ENCODE assay signal across 11 mouse cellular contexts in genomic region chr17:73034420-73034819, GRCm38 (mm10).
DNase-seq lines count a peak whose midpoint lies in the region; ATAC-seq and TF ChIP-seq lines count a peak whose summit lies in the region.
"Had no signal": no experiment of that assay in that cellular context is flagged by ENCODE, and none has a peak within 500 bp of the region (broad histone marks: within the 10 kb centered on the region; RNA-seq: fewer than 3 reads in every experiment).

No protein-coding gene starts in this region.

- H3K4me1 ChIP-seq in kidney, adult 2 months (ENCODE audit: control insufficient read depth, insufficient read depth, low read length): peaks cover 13% of the 10 kb centered on the region
- H3K4me1 ChIP-seq in bone marrow macrophage, adult 2 months (ENCODE audit: control insufficient read depth, insufficient read depth, low read length): peaks cover 21% of the 10 kb centered on the region
- H3K4me1 ChIP-seq in forebrain, embryonic 10.5 days: peaks cover 15% of the 10 kb centered on the region
- no peaks in the 10 kb centered on the region for H3K4me1 ChIP-seq in midbrain, embryonic 13.5 days (replicated peaks)

- H3K9ac ChIP-seq in midbrain, embryonic 13.5 days (replicated peaks): no peak overlapping the region
- H3K9ac ChIP-seq: embryonic facial prominence, embryonic 15.5 days; neural tube, embryonic 13.5 days had no signal

- WGBS in kidney, adult 2 months: 72% methylated on average over 3 of the region's 3 CpGs
- 75% methylated on average over 3 of the region's 3 CpGs for WGBS in forebrain, embryonic 10.5 days
- 82% methylated on average over 3 of the region's 3 CpGs for WGBS in midbrain, embryonic 13.5 days

- TF ChIP-seq CTCF in kidney, adult 2 months (conservative IDR thresholded peaks at IDR 0.05; ENCODE audit: insufficient read depth, insufficient read length, low read depth, low read length): no peak
- TF ChIP-seq CTCF in bone marrow macrophage, adult 2 months (IDR thresholded peaks at IDR 0.05; ENCODE audit: low read depth, low read length): no peak

- intact Hi-C loops in gastrocnemius, postnatal 14 days (cut with DNase I; ENCODE audit: low total_unique reads): no loop called here

- no peak for TF ChIP-seq POLR2A in kidney, adult 2 months (IDR thresholded peaks at IDR 0.05; ENCODE audit: low read depth, low read length)
- TF ChIP-seq POLR2A in bone marrow macrophage, adult 2 months (IDR thresholded peaks at IDR 0.05; ENCODE audit: borderline replicate concordance, low read depth, low read length): no peak

- H3K27me3 ChIP-seq in kidney, adult 2 months (replicated peaks; ENCODE audit: control insufficient read depth, insufficient read depth, low read length): no peaks in the 10 kb centered on the region
- no peaks in the 10 kb centered on the region for H3K27me3 ChIP-seq in forebrain, embryonic 10.5 days (ENCODE audit: poor library complexity, severe bottlenecking)
- no peaks in the 10 kb centered on the region for H3K27me3 ChIP-seq in midbrain, embryonic 13.5 days
- H3K27me3 ChIP-seq: embryonic facial prominence, embryonic 15.5 days; neural tube, embryonic 13.5 days; Patski had no signal

- H3K36me3 ChIP-seq in kidney, adult 2 months (ENCODE audit: control insufficient read depth, insufficient read depth, low read length): no peaks in the 10 kb centered on the region
- H3K36me3 ChIP-seq in forebrain, embryonic 10.5 days (replicated peaks): no peaks in the 10 kb centered on the region
- H3K36me3 ChIP-seq in midbrain, embryonic 13.5 days: no peaks in the 10 kb centered on the region
- H3K36me3 ChIP-seq: embryonic facial prominence, embryonic 15.5 days; neural tube, embryonic 13.5 days had no signal

- no peaks in the 10 kb centered on the region for H3K9me3 ChIP-seq in forebrain, embryonic 10.5 days
- H3K9me3 ChIP-seq in midbrain, embryonic 13.5 days: no peaks in the 10 kb centered on the region; the same call in 1 of the 2 replicates
- H3K9me3 ChIP-seq: embryonic facial prominence, embryonic 15.5 days; neural tube, embryonic 13.5 days had no signal

- ATAC-seq in monocyte, adult 5-6 weeks (replicated peaks; ENCODE audit: insufficient number of reproducible peaks, low FRiP score, low TSS enrichment, poor library complexity, severe bottlenecking): peak; percentile 94
- no peak for ATAC-seq in midbrain, embryonic 13.5 days
- ATAC-seq: Patski had no signal

- DNase-seq in kidney, adult 2 months: peak; percentile 61
- no peak for DNase-seq in kidney, adult 18-20 months
- DNase-seq in kidney, postnatal 25 days: peak; percentile 24 to 63
- DNase-seq in forebrain, embryonic 10.5 days (ENCODE audit: extremely low spot score, low spot score): no peak
- DNase-seq in gastrocnemius, postnatal 14 days: no peak

- peak overlapping the region; percentile 51 for H3K27ac ChIP-seq in kidney, adult 2 months (ENCODE audit: insufficient read depth, low read depth, low read length)
- peak overlapping the region; percentile 83 for H3K27ac ChIP-seq in bone marrow macrophage, adult 2 months (ENCODE audit: insufficient read depth, low read depth, low read length)
- H3K27ac ChIP-seq in forebrain, embryonic 10.5 days: no peak overlapping the region
- H3K27ac ChIP-seq in midbrain, embryonic 13.5 days: no peak overlapping the region
- H3K27ac ChIP-seq: embryonic facial prominence, embryonic 15.5 days; neural tube, embryonic 13.5 days had no signal

- H3K4me2 ChIP-seq in midbrain, embryonic 13.5 days (replicated peaks): no peak overlapping the region
- H3K4me2 ChIP-seq: embryonic facial prominence, embryonic 15.5 days; neural tube, embryonic 13.5 days had no signal

- no peak overlapping the region for H3K4me3 ChIP-seq in kidney, adult 2 months (ENCODE audit: insufficient read depth, low read depth, low read length)
- no peak overlapping the region for H3K4me3 ChIP-seq in bone marrow macrophage, adult 2 months (ENCODE audit: insufficient read depth, low read length)
- no peak overlapping the region for H3K4me3 ChIP-seq in forebrain, embryonic 10.5 days
- no peak overlapping the region for H3K4me3 ChIP-seq in midbrain, embryonic 13.5 days (replicated peaks)
- H3K4me3 ChIP-seq: embryonic facial prominence, embryonic 15.5 days; neural tube, embryonic 13.5 days had no signal

Comparison
In these comparisons a context has a peak if more than half of its experiments do, and no peak if none do; other contexts are left out.
1. DNase-seq: peak in kidney, adult 2 months (single experiment) and kidney, postnatal 25 days (2 of 2); none in kidney, adult 18-20 months (single experiment), forebrain, embryonic 10.5 days (single experiment) and gastrocnemius, postnatal 14 days (single experiment).
2. H3K27ac ChIP-seq: peak in kidney, adult 2 months (single experiment) and bone marrow macrophage, adult 2 months (single experiment); none in forebrain, embryonic 10.5 days (single experiment) and midbrain, embryonic 13.5 days (single experiment).